Mouse (Mus musculus) cortical plate, adult 2 months (tissue): ENCODE measurements at regions not wholly inside any gene's neighbourhood (a gene's known extent, or its start where the extent isn't known, plus 50 kb on each side); places are given as distances from the start of the nearest gene placed in this dataset.

Experiments used
- CTCF ChIP-seq: fragments of 200-500 bp; IDR thresholded peaks from 2 replicates; pipeline ENCODE4 v1.5.1; 2011; ENCODE audit warnings: mild to moderate bottlenecking, control low read depth, low read length; ENCODE audit not compliant: insufficient read depth; ENCODE audit errors: extremely low read depth
- POLR2A ChIP-seq: fragments of 200-500 bp; IDR thresholded peaks from 2 replicates; pipeline ENCODE4 v1.6.1; 2011; ENCODE audit warnings: mild to moderate bottlenecking, low read length, control low read depth; ENCODE audit not compliant: insufficient read depth; ENCODE audit errors: extremely low read depth

DNA sequence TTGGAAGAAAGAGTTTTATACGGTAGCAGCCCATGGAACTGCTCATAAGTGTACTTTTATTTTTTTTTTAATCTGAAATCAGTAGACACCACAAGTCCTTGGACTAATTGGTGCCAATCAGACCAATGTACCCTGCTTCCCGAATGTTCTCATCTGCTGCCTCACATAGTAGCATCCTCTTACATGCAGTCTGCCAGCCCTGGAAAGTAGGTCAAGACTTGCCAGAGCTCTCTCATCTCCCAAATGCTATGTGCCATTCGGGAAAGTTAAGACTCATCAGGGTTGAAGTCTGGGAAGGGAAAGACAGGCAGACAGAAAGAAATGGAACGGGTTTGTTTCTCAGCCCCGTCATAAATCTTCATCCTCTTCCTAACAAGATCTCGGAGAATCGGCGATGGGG, 115.2 kb upstream of the Rbms3 start:
- TF ChIP-seq CTCF (no peak), POLR2A (no peak)
